Mouse (Mus musculus) forebrain, embryonic 14.5 days (tissue): ENCODE data around the gene Lin7c. TPM values are rescaled to one million over a fixed set of nuclear protein-coding genes. Genes with fewer than 3 reads are reported as not detected.
"Not testable (repeated sequence)": the region's sequence is repeated elsewhere in the genome, so short reads cannot be mapped to it uniquely, and the experiment has no call there.

ENCODE experiments used
- ATAC-seq: fragments of 200-750 bp; cut with Nextera tagmentation; 2 replicates; pipeline ENCODE4 v1.8.0; 2017; ENCODE audit warnings: mild to moderate bottlenecking, moderate library complexity
- DNase-seq: peaks from one replicate; pipeline ENCODE4 v3.0.0-alpha.2; 2015; ENCODE audit warnings: low spot score
- H3K27ac ChIP-seq: fragments of 300-500 bp; sonication (generic); 2 replicates; pipeline ENCODE4 v1.5.1; 2014; ENCODE audit warnings: low read depth, mild to moderate bottlenecking, control low read depth, low read length, moderate library complexity
- H3K27me3 ChIP-seq: fragments of 300-500 bp; sonication (generic); replicated peaks from 2 replicates; pipeline ENCODE4 v1.6.1; 2014; ENCODE audit warnings: low read length, control low read depth, mixed read lengths; ENCODE audit not compliant: control insufficient read depth, insufficient read depth
- H3K36me3 ChIP-seq: fragments of 300-500 bp; sonication (generic); 2 replicates; pipeline ENCODE4 v1.6.1; 2014; ENCODE audit warnings: low read length, control low read depth; ENCODE audit not compliant: control insufficient read depth, insufficient read depth
- H3K4me1 ChIP-seq: fragments of 300-500 bp; sonication (generic); 2 replicates; pipeline ENCODE4 v1.6.1; 2014; ENCODE audit warnings: antibody characterized with exemption, low read length, control low read depth; ENCODE audit not compliant: control insufficient read depth, insufficient read depth
- H3K4me2 ChIP-seq: fragments of 300-500 bp; sonication (generic); 2 replicates; pipeline ENCODE4 v1.6.1; 2014; ENCODE audit warnings: mild to moderate bottlenecking, control low read depth, low read length
- H3K4me3 ChIP-seq: fragments of 300-500 bp; sonication (generic); 2 replicates; pipeline ENCODE4 v1.5.1; 2014; ENCODE audit warnings: low read depth, low read length, control low read depth
- H3K9ac ChIP-seq: fragments of 300-500 bp; sonication (generic); 2 replicates; pipeline ENCODE4 v1.6.1; 2014; ENCODE audit warnings: mild to moderate bottlenecking, low read length, control low read depth, moderate library complexity
- H3K9me3 ChIP-seq: fragments of 300-500 bp; sonication (generic); replicated peaks from 2 replicates; pipeline ENCODE4 v1.6.1; 2016; ENCODE audit warnings: low read length, control low read depth, mixed read lengths; ENCODE audit not compliant: control insufficient read depth
- WGBS: fragments of 180-500 bp; shearing (Covaris S2); extraction: QIAGEN DNeasy Blood & Tissue Kit; methylation state at CpG from one replicate; pipeline ENCODE4 v1.1.7; 2014; 5-methylcytosine and 5-hydroxymethylcytosine counted together
- polyA plus RNA-seq: library from polyadenylated mRNA; unstranded; fragments of >200 nt; fragmentation: Nextera tagmentation; extraction: Ambion mirVana; gene quantifications from 2 replicates; pipeline ENCODE4 v1.2.1, GENCODE M21; 2014

Gene Lin7c
- polyA plus RNA-seq = 177 and 207 TPM in 2 replicates

- H3K4me3 ChIP-seq = peak within 1 kb of the TSS; percentile 89
- ATAC-seq (peak; percentile 100), DNase-seq (peak; percentile 98)
- H3K27me3 ChIP-seq = no peaks in the 10 kb centered on the region
- H3K9me3 ChIP-seq = no peaks in the 10 kb centered on the region; the same call in 1 of the 2 replicates
- WGBS = under 1% methylated on average over 42 of the region's 42 CpGs
- peaks cover 9% of the 10 kb centered on the region for H3K4me1 ChIP-seq
- H3K9ac ChIP-seq = peak within 1 kb of the TSS; percentile 97
- H3K36me3 ChIP-seq = peaks cover 18% of the 10 kb centered on the region
- H3K4me2 ChIP-seq = peak within 1 kb of the TSS; percentile 74
- H3K27ac ChIP-seq = peak within 1 kb of the TSS; percentile 79
Observed at GRCm38 (mm10) chr2:109890597-109890996, at the start of gene Lin7c. Gene Lin7c, plus strand, starts transcription at chr2:109890853.

DNA sequence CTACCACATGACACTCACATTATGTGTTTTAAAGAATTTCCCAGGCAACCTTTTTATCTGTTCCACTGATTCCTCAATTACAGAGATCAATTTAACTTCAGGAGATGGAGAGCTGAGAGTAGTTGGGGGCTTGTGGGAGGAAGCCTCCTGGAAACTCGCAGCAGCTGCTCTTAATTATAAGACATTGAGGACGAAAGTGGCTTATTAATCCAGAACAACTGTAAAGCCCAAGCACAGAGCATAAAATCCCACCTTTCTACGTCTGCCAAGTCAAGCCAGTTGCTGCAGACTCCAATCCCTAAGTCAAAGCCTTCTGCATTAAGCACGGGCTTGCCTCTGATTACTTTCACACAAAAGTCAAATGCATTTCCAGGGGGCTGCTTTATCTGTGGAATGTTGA, 44.3 kb upstream of the Lin7c start:
- H3K4me2 ChIP-seq = no peak overlapping the region
- H3K27me3 ChIP-seq = no peaks in the 10 kb centered on the region
- no peak overlapping the region for H3K4me3 ChIP-seq
- no peak overlapping the region for H3K9ac ChIP-seq
- 59% methylated on average over 4 of the region's 4 CpGs for WGBS
- H3K27ac ChIP-seq = no peak overlapping the region
- no peaks in the 10 kb centered on the region for H3K4me1 ChIP-seq
- no peaks in the 10 kb centered on the region for H3K9me3 ChIP-seq
- DNase-seq (no peak), ATAC-seq (no peak)
- no peaks in the 10 kb centered on the region for H3K36me3 ChIP-seq

- Histone ChIP-seq H3K27me3 (no peaks in the 10 kb centered on the region), H3K9ac (no peak overlapping the region), H3K4me2 (no peak overlapping the region), H3K27ac (no peak overlapping the region), H3K9me3 (no peaks in the 10 kb centered on the region), H3K36me3 (no peaks in the 10 kb centered on the region), H3K4me1 (no peaks in the 10 kb centered on the region), H3K4me3 (no peak overlapping the region)
- WGBS = 33% methylated on average over 4 of the region's 4 CpGs
- no peak for ATAC-seq
- DNase-seq = no peak
Observed at GRCm38 (mm10) chr2:109848305-109848704, 42.3 kb upstream of the Lin7c start.

DNA sequence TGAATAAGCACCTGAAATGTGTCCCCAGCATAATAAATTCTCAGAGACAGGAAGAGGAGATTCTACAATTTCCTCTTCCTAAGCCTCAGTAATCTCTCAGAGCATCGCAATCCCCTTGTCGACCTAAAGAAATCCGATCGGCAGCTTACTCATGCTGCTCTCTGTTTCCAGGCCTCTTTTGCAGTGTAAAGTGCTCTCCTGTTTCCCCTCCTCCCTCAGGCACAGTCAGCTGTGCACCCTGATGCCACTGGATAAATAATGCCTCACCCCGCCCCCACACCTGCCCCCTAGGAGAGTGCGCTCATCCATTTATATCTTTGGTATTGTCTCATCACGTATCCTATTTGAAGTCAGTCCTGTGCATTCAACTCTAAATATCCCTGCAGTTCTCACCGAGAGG, 41.9 kb upstream of the Lin7c start:
- Histone ChIP-seq H3K27me3 (no peaks in the 10 kb centered on the region), H3K4me3 (no peak overlapping the region), H3K9ac (no peak overlapping the region), H3K27ac (no peak overlapping the region), H3K36me3 (no peaks in the 10 kb centered on the region), H3K4me1 (no peaks in the 10 kb centered on the region), H3K4me2 (no peak overlapping the region), H3K9me3 (no peaks in the 10 kb centered on the region)
- WGBS = 14% methylated on average over 8 of the region's 8 CpGs
- DNase-seq = no peak
- 0 out of 2 replicates have a peak, but pooled peaks have one; percentile 34 for ATAC-seq

DNA sequence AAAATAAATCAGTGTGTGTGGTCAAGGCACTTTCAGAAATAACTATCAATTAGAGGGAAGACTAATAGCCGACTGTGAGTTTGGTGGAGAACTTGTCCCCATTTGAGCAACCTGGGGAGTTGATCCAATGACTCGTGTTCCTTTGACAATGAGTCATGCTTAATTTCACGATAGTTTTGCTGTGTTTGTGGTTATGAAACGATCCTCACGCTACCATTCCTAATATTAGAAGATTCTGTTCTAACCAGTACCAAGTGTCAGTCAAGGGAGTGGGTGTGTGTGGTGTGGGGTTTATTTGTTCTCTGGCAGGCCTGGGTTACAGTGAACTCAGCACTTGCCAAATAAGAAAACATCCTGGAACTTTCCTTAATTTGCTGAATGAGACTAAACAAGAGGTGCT, 35.1 kb upstream of the Lin7c start:
- H3K4me3 ChIP-seq = no peak overlapping the region
- H3K27me3 ChIP-seq = no peaks in the 10 kb centered on the region
- H3K9me3 ChIP-seq = no peaks in the 10 kb centered on the region
- DNase-seq = no peak
- no peak overlapping the region for H3K9ac ChIP-seq
- ATAC-seq = no peak
- H3K4me2 ChIP-seq = no peak overlapping the region
- WGBS = 85% methylated on average over 5 of the region's 5 CpGs
- H3K36me3 ChIP-seq = no peaks in the 10 kb centered on the region
- H3K27ac ChIP-seq = no peak overlapping the region
- H3K4me1 ChIP-seq = no peaks in the 10 kb centered on the region

DNA sequence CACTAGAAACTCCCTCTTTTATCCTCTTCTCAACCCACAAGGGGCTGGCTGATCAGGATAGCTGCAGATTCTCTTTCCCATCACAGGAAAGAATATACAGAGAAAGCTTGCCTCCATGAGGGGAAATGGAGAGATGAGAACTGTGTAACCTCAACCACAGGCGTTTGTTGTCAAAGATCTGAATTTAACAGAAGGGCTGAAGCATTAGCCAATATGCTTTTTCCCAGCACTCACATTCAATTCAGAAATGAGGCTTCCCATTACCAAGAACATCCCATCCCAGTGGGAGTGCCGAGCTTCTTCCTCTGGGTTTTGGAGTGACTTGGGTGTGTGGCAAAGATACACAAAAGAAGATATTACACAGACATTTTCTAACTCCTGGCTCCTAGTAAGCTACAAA, 31.0 kb upstream of the Lin7c start:
- Histone ChIP-seq H3K9me3 (no peaks in the 10 kb centered on the region), H3K4me3 (no peak overlapping the region), H3K4me1 (no peaks in the 10 kb centered on the region), H3K27ac (no peak overlapping the region), H3K9ac (no peak overlapping the region), H3K27me3 (no peaks in the 10 kb centered on the region), H3K4me2 (no peak overlapping the region), H3K36me3 (no peaks in the 10 kb centered on the region)
- ATAC-seq (no peak), DNase-seq (no peak)
- 77% methylated on average over 2 of the region's 2 CpGs for WGBS

GRCm38 (mm10) chr2:109860832-109861231, 29.8 kb upstream of the Lin7c start:
- ATAC-seq (no peak), DNase-seq (no peak)
- H3K9ac ChIP-seq = no peak overlapping the region
- H3K9me3 ChIP-seq = no peaks in the 10 kb centered on the region
- no peak overlapping the region for H3K4me3 ChIP-seq
- no peak overlapping the region for H3K4me2 ChIP-seq
- H3K27ac ChIP-seq = no peak overlapping the region
- H3K36me3 ChIP-seq = no peaks in the 10 kb centered on the region
- WGBS = 75% methylated on average over 3 of the region's 3 CpGs
- H3K27me3 ChIP-seq = no peaks in the 10 kb centered on the region
- H3K4me1 ChIP-seq = no peaks in the 10 kb centered on the region

DNA sequence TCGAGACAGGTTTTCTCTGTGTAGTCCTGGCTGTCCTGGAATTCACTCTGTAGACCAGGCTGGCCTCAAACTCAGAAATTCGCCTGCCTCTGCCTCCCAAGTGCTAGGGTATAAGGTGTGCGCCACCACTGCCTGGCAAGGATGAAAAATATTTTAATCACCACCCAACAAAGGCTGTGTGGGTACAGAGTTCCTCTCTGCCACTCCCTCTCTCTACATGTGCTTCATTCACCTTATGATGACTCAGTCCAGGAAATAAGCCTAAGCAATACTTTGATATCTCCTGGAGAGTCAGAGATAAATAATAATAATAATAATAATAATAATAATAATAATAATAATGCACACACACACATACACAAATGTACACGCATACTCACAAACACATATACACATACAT, 11.2 kb upstream of the Lin7c start:
- not testable (repeated sequence) for H3K4me1 ChIP-seq, H3K4me3 ChIP-seq, H3K4me2 ChIP-seq, H3K27me3 ChIP-seq, ATAC-seq, H3K9me3 ChIP-seq, H3K27ac ChIP-seq, H3K9ac ChIP-seq, H3K36me3 ChIP-seq, DNase-seq
- 78% methylated on average over 4 of the region's 4 CpGs for WGBS

DNA sequence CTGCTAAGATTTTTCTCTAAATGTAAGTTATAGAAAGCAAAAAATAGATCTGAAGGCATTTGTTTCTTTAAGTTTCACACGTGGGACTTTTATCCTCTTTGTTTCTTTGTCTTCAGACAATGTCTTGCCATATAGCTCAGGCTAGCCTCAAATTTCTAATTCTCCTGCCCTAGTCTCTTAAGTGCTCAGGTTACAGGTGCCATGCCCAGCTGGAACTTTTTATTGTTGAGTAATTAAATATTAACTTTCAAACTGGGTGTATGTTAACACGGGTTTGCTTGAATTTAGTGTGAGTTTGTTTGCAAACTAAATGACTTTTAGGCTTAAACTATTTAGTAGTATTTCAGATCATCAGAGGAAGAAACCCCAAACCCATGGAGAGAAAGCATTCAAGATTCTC, 9.5 kb upstream of the Lin7c start:
- no peak overlapping the region for H3K4me2 ChIP-seq
- no peak overlapping the region for H3K27ac ChIP-seq
- no peaks in the 10 kb centered on the region for H3K9me3 ChIP-seq
- no peak overlapping the region for H3K4me3 ChIP-seq
- H3K27me3 ChIP-seq = no peaks in the 10 kb centered on the region
- DNase-seq = no peak
- ATAC-seq = no peak
- WGBS = 57% methylated on average over 2 of the region's 2 CpGs
- H3K36me3 ChIP-seq = no peaks in the 10 kb centered on the region
- no peak overlapping the region for H3K9ac ChIP-seq
- H3K4me1 ChIP-seq = no peaks in the 10 kb centered on the region
